Mouse (Mus musculus) hindbrain, postnatal 0 days (tissue): ENCODE measurements around the gene Adam11. TPM values are rescaled to one million over a fixed set of nuclear protein-coding genes. Genes with fewer than 3 reads are reported as not detected.
A peak's percentile ranks its signal among the peaks of the same experiment; 100 is the strongest.

Experiments
- ATAC-seq: fragments of 200-750 bp; cut with Nextera tagmentation; 2 replicates; pipeline ENCODE4 v1.8.0; 2017; ENCODE audit warnings: mild to moderate bottlenecking, moderate TSS enrichment, moderate library complexity
- DNase-seq: peaks from one replicate; pipeline ENCODE4 v3.0.0-alpha.2; 2015; ENCODE audit warnings: low spot score
- H3K27ac ChIP-seq: fragments of 300-500 bp; sonication (generic); 2 replicates; pipeline ENCODE4 v1.5.1; 2014; ENCODE audit warnings: mild to moderate bottlenecking
- H3K27me3 ChIP-seq: fragments of 300-500 bp; sonication (generic); 2 replicates; pipeline ENCODE4 v1.6.1; 2014; ENCODE audit warnings: low read length, mixed read lengths; ENCODE audit not compliant: insufficient read depth
- H3K36me3 ChIP-seq: fragments of 300-500 bp; sonication (generic); 2 replicates; pipeline ENCODE4 v1.6.1; 2014; ENCODE audit warnings: low read length, mixed read lengths; ENCODE audit not compliant: insufficient read depth
- H3K4me1 ChIP-seq: fragments of 300-500 bp; sonication (generic); 2 replicates; pipeline ENCODE4 v1.6.1; 2014; ENCODE audit warnings: antibody characterized with exemption, low read length, mixed read lengths; ENCODE audit not compliant: insufficient read depth
- H3K4me2 ChIP-seq: fragments of 300-500 bp; sonication (generic); 2 replicates; pipeline ENCODE4 v1.6.1; 2014; ENCODE audit warnings: low read depth, mild to moderate bottlenecking, low read length, moderate library complexity, mixed read lengths
- H3K4me3 ChIP-seq: fragments of 300-500 bp; sonication (generic); 2 replicates; pipeline ENCODE4 v1.5.1; 2014; ENCODE audit warnings: low read length
- H3K9ac ChIP-seq: fragments of 300-500 bp; sonication (generic); replicated peaks from 2 replicates; pipeline ENCODE4 v1.6.1; 2014; ENCODE audit warnings: mild to moderate bottlenecking, low read length, moderate library complexity, mixed read lengths
- H3K9me3 ChIP-seq: fragments of 300-500 bp; sonication (generic); 2 replicates; pipeline ENCODE4 v1.6.1; 2016; ENCODE audit warnings: low read length, mixed read lengths
- CTCF ChIP-seq: IDR thresholded peaks from 2 replicates; pipeline ENCODE4 v1.5.1; 2016; ENCODE audit warnings: antibody characterized with exemption, control low read depth, low read depth
- WGBS: fragments of 180-500 bp; shearing (Covaris S2); extraction: QIAGEN DNeasy Blood & Tissue Kit; methylation state at CpG from one replicate; pipeline ENCODE4 v1.1.7; 2014; 5-methylcytosine and 5-hydroxymethylcytosine counted together
- polyA plus RNA-seq: library from polyadenylated mRNA; unstranded; fragments of >200 nt; fragmentation: Nextera tagmentation; extraction: Ambion mirVana; gene quantifications from 2 replicates; pipeline ENCODE4 v1.2.1, GENCODE M21; 2015
- total RNA-seq: library from RNA; depleted of rRNA; stranded (reverse); fragments of >200 nt; gene quantifications from 2 replicates; pipeline ENCODE4 v1.2.3, GENCODE M21; 2014

The Adam11 gene
- total and polyA plus RNA-seq, 2 experiments from 2014 or later, result 17.8 to 33.1 TPM

DNA sequence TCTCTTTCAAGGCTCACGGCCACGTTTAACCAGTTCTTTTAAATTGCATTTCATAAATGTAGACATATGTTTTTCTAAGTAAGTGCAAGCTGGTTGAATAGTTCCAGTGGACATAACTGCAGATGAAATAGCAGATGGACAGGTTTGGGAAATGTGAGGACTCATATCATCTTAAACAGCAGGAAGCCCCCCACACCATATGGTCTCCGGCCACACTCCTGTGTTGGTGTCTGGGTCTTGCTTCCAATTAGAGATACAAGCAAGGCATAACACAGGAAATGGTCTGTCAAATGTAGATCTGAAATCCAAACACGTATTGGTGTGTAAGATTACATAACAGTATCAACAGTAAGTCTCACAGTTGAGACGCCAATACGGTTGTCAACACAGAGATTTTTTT, 29.9 kb upstream of the Adam11 start:
- no peak for TF ChIP-seq CTCF
- Histone ChIP-seq H3K9ac (no peak overlapping the region), H3K27me3 (no peaks in the 10 kb centered on the region), H3K4me3 (no peak overlapping the region), H3K27ac (no peak overlapping the region), H3K4me1 (no peaks in the 10 kb centered on the region), H3K4me2 (no peak overlapping the region), H3K9me3 (no peaks in the 10 kb centered on the region), H3K36me3 (no peaks in the 10 kb centered on the region)
- no peak for ATAC-seq
- WGBS, result 77% methylated on average over 6 of the region's 6 CpGs
- DNase-seq, result no peak

DNA sequence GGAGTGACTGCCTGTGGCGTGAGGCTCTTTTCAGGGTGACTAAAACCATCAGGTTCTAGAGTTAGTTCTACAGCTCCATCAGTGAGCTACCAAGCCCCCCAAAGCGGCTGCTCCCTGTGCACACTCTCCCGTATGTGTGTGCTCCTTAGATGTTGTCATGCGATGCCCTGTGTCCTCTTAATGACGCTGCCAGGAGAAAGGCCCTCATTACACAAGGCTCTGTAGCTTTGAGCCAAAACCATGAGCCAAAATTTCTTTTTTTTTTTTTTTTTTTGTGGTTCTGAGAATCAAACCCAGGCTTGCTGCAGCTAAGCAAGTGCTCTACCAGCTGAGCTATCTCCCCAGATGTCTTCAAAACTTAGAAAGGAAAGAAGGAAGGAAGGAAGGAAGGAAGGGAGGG, 28.1 kb upstream of the Adam11 start:
- no peaks in the 10 kb centered on the region for H3K9me3 ChIP-seq
- 65% methylated on average over 5 of the region's 5 CpGs for WGBS
- H3K9ac ChIP-seq, result no peak overlapping the region
- H3K4me1 ChIP-seq, result no peaks in the 10 kb centered on the region
- H3K4me2 ChIP-seq, result no peak overlapping the region
- H3K27ac ChIP-seq, result no peak overlapping the region
- DNase-seq, result no peak
- H3K4me3 ChIP-seq, result no peak overlapping the region
- H3K36me3 ChIP-seq, result no peaks in the 10 kb centered on the region
- H3K27me3 ChIP-seq, result no peaks in the 10 kb centered on the region
- ATAC-seq, result no peak
- TF ChIP-seq CTCF, result no peak

DNA sequence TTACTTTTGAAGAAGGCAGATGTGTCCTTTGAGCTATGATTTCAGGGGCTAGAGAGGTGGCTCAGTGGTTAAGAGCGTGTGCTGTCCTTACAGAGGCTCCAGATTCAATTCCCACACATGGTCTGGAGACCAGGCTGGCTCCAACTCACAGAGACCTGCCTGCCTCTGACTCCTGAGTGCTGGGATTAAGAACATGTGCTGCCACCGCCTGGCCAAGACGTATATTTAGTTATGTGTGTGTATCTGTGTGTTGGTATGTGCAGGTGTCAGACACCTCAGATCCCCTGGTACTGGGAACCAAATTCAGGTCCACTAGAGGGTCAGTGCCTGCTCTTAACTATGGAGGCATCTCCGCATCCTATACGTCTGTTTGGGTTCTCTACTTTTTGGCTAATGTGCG, 26.3 kb upstream of the Adam11 start:
- no peak overlapping the region for H3K4me2 ChIP-seq
- 92% methylated on average over 6 of the region's 6 CpGs for whole genome bisulfite sequencing

DNA sequence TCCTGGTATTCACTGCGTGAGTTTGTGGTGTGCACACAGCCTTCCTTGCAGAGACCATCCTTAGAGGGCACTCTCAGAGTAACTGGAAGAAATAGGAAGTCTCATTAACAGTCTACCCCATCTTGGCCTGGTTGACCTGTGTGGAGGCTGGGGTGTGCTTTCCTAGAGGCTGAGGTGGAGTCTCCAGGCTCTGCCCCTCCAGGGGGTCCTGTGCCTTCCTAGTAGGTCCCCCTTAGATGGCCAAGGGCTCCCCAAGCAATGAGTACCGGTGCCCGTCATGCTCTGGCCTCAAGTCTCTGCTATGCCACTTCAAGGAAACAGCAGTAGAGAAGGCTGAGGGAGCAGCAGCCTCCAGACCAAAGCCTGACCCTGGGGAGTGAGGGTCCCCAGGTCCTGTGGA, 23.2 kb upstream of the Adam11 start:
- no peak overlapping the region for H3K4me2 ChIP-seq
- DNase-seq, result no peak
- H3K9me3 ChIP-seq, result no peaks in the 10 kb centered on the region
- no peak overlapping the region for H3K27ac ChIP-seq
- ATAC-seq, result no peak
- no peak for TF ChIP-seq CTCF
- peaks cover 10% of the 10 kb centered on the region for H3K4me1 ChIP-seq
- H3K4me3 ChIP-seq, result no peak overlapping the region
- no peak overlapping the region for H3K9ac ChIP-seq
- WGBS, result 84% methylated on average over 3 of the region's 3 CpGs
- H3K36me3 ChIP-seq, result no peaks in the 10 kb centered on the region
- no peaks in the 10 kb centered on the region for H3K27me3 ChIP-seq

More for the DNA sequence above, 26.3 kb upstream of the Adam11 start:
- Histone ChIP-seq H3K27ac (no peak overlapping the region), H3K9me3 (no peaks in the 10 kb centered on the region), H3K9ac (no peak overlapping the region), H3K27me3 (no peaks in the 10 kb centered on the region), H3K36me3 (no peaks in the 10 kb centered on the region), H3K4me3 (no peak overlapping the region), H3K4me1 (peaks cover 6% of the 10 kb centered on the region)
- TF ChIP-seq CTCF, result no peak
- ATAC-seq, result no peak
- no peak for DNase-seq

DNA sequence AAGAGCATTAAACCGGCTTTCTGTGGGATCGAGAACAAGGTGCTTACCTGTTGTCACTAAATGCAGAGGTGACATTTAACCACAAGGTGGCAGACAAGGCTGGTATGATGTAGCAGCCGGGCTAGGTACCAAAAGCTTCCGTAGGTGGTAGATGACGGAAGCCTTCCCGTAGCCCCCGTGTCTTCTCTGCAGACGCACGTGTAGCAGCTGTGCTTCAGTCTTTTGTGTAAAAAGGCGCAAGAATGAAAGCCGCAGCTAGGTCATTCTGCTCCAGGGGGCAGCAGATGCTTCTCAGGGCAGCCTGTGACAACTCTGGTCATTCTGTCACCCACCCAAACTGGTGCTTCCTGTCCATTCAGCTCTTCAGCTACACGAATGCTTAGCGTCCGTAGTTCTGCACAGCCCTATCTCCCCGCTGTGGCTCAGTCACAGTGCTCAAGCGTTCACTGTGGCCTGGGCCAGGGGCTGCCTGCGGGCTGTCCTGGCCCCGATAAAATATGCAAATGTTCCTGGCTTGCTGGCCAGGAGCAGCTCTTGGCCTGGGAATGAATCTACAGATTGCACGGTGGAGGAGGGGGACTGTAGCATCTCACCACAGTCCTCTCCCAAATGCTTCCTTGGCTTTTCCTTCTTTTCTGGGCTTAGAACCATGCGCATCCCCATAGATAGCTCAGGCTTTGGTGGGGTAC, 21.8 kb upstream of the Adam11 start:
- TF ChIP-seq CTCF, result peak; percentile 90
- ATAC-seq (peak; percentile 88), DNase-seq (peak; percentile 95)
- no peaks in the 10 kb centered on the region for H3K36me3 ChIP-seq
- peak overlapping the region; percentile 88 for H3K27ac ChIP-seq
- H3K4me2 ChIP-seq, result peak overlapping the region; percentile 45
- 5% methylated on average over 20 of the region's 20 CpGs for WGBS
- H3K4me3 ChIP-seq, result peak overlapping the region; percentile 6; the same call in 1 of the 2 replicates
- H3K27me3 ChIP-seq, result no peaks in the 10 kb centered on the region
- peaks cover 10% of the 10 kb centered on the region for H3K4me1 ChIP-seq
- no peaks in the 10 kb centered on the region for H3K9me3 ChIP-seq
- H3K9ac ChIP-seq, result peak overlapping the region; percentile 28

DNA sequence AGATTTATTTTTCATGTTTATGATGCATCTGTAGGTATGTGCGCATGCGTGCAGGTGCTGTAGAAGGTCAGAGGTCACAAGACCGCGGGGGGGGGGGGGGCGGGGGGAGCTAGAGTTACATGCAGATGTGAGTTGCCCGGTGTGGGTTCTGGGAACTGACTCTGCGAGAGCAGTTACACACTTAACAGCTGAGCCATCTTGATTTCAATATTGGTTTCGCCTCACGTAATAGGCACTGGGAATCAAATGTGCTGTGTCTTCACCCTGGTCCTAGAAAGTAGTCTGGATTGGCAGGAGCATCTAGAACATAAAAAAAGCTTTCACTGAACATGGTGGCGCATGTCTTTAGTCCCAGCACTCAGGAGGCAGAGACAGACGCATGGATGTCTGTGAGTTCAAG, 20.6 kb upstream of the Adam11 start:
- WGBS, result 55% methylated on average over 11 of the region's 11 CpGs
- Histone ChIP-seq H3K36me3 (no peaks in the 10 kb centered on the region), H3K9me3 (no peaks in the 10 kb centered on the region), H3K4me3 (no peak overlapping the region), H3K27me3 (no peaks in the 10 kb centered on the region), H3K4me1 (peaks cover 10% of the 10 kb centered on the region), H3K4me2 (no peak overlapping the region), H3K9ac (no peak overlapping the region), H3K27ac (no peak overlapping the region)
- ATAC-seq, result no peak
- no peak for TF ChIP-seq CTCF
- DNase-seq, result no peak
